Mouse (Mus musculus): ENCODE measurements at regions not wholly inside any gene's neighbourhood (a gene's known extent, or its start where the extent isn't known, plus 50 kb on each side); places are given as distances from the start of the nearest gene placed in this dataset.

DNA sequence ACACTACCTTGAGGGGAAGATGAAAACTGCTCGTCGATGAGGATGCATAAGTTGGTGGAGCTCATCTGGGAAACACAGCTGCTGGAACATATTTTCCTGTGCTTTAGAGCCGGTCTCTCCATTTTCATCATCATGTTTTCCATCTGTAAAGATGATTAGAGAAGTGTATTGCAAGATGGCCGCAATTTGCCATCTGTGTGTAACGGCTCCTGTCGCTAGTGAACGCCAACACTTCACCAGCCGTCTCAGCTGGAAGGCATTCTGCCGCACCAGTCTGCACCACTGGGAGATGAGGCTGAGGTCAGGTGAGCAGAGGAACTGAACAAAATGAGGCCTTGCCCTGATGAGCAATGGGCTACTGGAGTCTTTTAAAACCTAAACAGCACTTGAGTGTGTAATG is 57.4 kb downstream of the Gm21962 start:
- DNase-seq (ENCODE audit: low read depth in 1 of 2, low spot score in 2 of 2) = no peak

GRCm38 (mm10) chr3:137729421-137729820 is 58.1 kb downstream of the Gm21962 start:
- DNase-seq (ENCODE audit: low read depth in 1 of 2, low spot score in 2 of 2) = no peak

GRCm38 (mm10) chr3:137737222-137737800 is 66.0 kb downstream of the Gm21962 start:
- DNase-seq (ENCODE audit: low read depth in 1 of 2, low spot score in 2 of 2) = no peak

DNA sequence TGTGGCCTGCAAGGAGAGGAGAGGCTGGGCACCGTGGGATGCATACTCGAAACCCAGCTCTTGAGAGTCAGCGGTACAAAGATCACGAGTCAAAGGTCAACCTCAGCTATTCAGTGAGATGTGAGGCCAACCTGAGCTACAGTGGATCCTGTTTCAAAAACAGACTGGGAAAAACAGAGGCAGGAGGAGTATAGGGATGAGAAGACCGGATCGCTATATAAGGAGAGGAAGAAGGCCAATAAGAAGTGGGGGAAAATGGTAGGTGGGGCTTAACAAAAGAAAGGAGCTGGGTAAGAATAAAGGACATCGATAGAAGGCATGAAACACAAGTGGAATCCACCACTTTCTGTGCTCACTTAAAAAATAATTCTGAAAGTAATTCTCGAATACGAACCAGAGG is 70.2 kb downstream of the Gm21962 start:
- no peak for DNase-seq (ENCODE audit: low read depth in 1 of 2, low spot score in 2 of 2)

GRCm38 (mm10) chr3:137742119-137742518 is 70.8 kb downstream of the Gm21962 start:
- DNase-seq (ENCODE audit: low read depth in 1 of 2, low spot score in 2 of 2) = no peak

DNA sequence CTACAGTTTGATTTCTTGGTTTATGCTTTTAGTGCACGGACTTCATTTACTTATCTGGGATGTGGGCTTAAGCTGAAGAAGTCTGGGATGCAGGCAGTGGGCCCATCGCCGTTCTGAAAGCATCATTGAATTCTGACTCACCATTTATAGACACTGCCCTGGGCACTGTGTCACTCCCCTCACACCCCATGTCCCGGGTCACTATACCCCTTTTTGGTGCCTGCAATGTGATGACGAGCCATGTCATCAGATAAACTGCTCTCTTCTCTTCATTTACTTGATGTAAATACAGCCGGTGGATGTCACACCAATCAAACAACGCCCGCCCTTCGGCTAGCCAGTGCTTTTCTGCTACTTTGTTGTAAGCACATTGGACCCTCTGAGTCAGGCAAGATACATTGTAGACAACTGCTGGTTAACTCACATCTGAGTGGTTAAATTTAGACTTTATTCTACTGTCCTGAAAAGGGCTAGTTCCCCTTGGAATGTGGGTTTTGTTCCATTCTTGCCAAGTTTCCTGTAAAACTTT is 80.5 kb downstream of the Gm21962 start:
- no peak for DNase-seq (ENCODE audit: low read depth in 1 of 2, low spot score in 2 of 2)

- peak in 1 of 2 experiments; percentile 7 for DNase-seq (ENCODE audit: low read depth in 1 of 2, low spot score in 2 of 2)
Measured at GRCm38 (mm10) chr3:137752447-137753256, 81.3 kb downstream of the Gm21962 start.

DNA sequence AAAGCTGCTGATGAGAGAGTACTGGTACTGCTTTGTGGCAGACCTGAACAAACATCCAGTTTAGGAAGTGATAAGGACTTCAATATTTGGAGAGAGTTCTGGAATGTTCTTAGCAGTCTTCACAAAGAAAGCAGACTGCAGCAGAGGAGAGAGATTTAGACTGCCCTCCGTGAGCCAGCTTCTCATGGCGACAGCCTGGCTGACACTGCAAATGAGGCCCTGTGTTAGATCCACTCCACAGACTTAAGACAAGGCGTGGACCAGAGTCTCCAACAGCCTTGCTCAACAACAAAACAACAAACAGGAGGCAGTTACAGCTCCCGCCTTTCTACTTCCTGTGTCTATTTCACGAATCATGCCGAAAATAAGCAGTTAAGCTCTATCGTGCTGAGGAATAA is 81.9 kb downstream of the Gm21962 start:
- DNase-seq (ENCODE audit: low read depth in 1 of 2, low spot score in 2 of 2) = no peak

DNA sequence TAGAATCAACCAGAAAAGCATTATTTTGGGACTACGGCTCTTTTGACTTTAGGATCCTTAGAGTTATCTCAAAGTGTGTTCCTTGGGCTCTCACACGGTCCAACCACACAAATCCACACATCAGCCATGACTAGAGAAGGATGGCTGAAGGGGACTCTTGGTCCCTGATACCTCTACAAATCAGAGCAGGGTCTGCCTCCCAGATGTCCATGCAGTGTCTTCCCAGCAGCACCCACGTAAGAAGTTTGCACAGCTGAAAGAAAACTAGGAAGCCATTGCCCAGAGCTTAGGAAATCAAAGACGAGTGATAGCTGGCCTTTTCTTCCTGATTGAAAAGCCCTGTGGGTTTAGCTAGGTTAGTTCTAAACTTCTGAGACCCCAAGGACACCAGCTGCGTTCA is 84.1 kb downstream of the Gm21962 start:
- no peak for DNase-seq (ENCODE audit: low read depth in 1 of 2, low spot score in 2 of 2)

DNA sequence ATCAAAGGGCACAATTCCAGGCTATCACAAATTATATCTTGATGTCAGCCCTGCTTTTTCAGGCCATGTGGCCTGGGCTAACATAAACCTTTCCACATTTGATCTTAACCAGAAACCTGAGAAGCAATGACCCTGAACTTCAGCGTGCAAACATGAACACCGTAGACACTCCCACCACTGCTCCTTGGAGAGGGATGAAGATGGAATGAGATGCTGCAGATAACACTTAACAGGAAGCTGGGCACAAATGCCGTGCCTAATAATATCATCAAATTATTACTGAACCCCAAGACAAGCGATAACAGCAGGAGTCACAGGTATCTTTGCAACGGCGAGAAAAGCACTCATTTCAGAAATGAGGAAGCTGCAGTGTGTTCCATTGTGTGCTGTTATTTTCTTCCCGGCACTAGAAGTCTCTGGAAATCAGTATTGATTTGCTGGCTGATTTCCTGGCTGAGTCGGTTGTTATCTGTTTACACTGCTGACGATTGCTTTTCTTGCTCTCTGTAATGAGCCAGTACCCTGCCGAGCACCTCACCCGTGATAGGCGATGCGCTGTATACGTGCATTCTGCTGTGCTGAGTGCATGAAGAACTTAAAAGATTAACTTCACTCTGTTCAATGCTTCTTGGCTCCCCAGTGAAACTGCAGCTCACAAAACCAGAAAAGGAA is 91.0 kb downstream of the Gm21962 start:
- no peak for DNase-seq (ENCODE audit: low read depth in 1 of 2, low spot score in 2 of 2)

DNA sequence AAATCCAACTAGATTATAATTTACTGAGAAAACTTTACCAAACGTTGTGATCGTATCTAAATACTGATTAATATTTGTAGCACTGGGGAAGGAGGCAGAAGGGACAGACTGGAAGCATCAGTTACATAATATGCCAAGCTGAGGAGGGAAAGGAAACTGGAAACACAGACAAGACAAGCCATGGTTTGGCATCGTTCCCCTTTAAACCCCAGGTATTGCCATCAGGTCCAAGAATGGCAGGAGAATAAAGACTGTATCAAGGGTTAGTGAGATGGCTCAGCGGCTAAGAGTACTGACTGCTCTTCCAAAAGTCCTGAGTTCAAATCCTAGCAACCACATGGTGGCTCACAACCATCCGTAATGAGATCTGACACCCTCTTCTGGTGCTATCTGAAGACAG is 92.1 kb downstream of the Gm21962 start:
- DNase-seq (ENCODE audit: low read depth in 1 of 2, low spot score in 2 of 2) = no peak

GRCm38 (mm10) chr3:137768627-137769026 is 95.7 kb upstream of the H2afz start:
- DNase-seq (ENCODE audit: low read depth in 1 of 2, low spot score in 2 of 2) = no peak

DNA sequence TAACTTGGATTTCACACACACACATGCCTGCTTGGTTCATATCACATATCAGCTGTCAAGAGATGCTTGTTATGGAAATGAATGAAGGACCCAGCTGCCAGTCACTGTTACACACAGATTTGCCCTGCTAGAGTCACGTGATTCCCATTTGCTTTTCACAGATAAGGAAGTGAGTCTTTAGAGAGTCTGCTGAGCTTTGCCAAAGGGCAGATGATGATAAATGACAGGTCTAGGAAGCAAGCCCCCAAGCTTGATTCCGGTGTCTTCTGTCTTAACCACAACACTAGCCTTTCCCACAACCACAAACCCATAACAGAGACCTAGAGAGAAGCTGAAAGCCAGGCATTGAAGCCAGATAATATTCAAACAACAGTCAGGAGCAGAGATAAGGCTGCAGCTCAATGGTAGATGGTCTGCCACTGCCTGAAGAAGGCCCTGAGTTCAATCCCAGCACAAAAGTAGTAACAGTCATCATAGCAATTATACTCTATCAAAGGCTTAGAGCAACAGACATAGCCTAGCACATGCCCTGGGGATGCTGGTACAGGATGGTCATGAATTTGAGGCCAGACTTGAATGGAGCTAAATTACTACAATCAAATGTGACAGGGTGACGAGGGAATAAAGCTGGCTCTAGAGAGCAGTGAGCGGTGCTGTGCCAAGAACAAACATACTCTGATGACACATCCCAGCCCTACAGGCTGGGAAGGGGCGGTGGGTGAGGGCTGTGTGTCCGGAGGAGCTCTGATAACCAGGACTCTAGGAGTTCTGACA is 89.0 kb upstream of the H2afz start:
- no peak for DNase-seq (ENCODE audit: low read depth in 1 of 2, low spot score in 2 of 2)

- no peak for DNase-seq (ENCODE audit: low read depth in 1 of 2, low spot score in 2 of 2)
Measured at GRCm38 (mm10) chr3:137778113-137778512, 86.2 kb upstream of the H2afz start.

DNA sequence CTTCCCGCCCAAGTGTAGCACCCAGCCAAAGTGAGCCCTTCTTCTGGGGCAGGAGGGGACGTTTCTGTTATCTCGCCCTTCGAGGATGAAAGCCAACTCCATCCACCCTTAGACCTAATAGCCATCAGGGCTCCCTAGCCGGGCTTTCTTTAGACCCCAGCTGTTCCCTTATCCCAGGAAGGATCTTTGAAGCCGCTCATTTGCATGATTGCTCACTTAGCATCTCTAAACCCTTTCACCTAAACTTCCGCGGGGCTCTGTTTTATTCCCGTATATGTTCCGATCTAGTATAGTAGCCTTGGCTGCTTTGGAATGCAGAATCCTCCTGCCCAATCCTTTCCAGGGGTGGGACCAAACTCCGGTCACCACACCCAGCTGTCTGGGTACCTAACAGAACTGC is 84.3 kb upstream of the H2afz start:
- DNase-seq (ENCODE audit: low read depth in 1 of 2, low spot score in 2 of 2) = no peak

GRCm38 (mm10) chr3:137782836-137783235 is 81.5 kb upstream of the H2afz start:
- no peak for DNase-seq (ENCODE audit: low read depth in 1 of 2, low spot score in 2 of 2)

DNA sequence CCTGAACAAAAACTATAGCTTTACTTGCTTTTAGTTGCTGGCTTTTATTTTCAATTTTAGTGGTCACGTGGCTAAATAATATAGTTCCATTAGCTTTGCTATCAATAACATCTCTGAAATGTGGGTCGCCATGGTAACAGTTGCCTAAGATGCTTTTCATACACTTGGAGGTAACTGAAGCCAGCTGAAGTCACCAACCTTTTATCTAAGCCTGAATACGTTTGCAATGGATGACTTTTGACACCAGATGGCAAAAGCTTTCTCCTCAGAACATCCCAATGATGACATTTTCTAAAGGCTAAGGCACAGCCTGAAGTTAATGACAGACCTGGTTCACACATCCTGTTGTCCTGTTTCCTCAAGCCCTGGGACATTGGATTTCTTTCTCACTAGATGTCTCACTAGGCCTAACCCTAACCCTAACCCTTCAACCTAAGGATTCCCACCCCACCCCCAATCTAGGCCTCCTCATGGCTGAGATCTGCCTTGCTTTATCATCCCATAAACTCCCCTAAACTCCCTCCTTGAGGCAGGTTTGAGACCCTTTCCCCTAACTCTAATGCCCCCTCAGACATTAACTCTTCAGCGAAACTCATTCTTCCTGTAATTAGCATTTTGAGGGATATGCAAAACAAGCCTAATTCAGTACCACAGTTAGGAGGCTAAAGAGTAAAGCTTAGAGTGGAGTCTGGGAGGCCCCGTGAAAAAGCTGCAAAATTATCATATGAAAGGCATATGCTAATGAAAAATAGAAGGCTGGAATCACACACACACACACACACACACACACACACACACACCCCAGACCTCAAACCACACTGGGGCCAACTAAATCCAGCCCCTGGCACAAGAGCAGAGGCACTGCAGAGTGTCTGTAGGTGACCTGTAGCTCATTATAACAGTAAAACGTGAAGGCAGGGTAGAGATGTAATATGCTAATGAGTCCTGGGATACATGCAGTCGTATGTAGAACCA is 80.1 kb upstream of the H2afz start:
- DNase-seq (ENCODE audit: low read depth in 1 of 2, low spot score in 2 of 2) = no peak

DNA sequence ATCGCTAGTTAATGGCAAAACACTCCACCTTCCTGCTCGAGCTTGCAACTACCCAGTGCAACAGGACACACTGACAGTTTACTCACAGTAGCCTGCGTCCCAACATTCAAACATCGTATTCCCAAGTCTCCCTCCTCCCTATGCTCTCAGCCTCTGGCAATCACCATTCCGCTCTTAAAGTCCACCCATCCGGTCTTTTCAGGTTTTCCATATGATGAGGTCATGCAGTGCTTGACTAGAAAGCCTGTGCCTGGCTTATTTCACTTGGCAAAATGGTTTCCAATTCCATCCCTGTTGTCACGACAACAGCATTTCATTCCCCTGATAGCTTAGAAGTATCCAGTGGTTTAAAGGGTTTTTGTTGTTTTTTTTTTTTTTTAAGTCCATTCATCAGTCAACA is 79.1 kb upstream of the H2afz start:
- no peak for DNase-seq (ENCODE audit: low read depth in 1 of 2, low spot score in 2 of 2)

GRCm38 (mm10) chr3:137785871-137786270 is 78.4 kb upstream of the H2afz start:
- DNase-seq (ENCODE audit: low read depth in 1 of 2, low spot score in 2 of 2) = no peak

- DNase-seq (ENCODE audit: low read depth in 1 of 2, low spot score in 2 of 2) = no peak
Measured at GRCm38 (mm10) chr3:137789671-137790070, 74.6 kb upstream of the H2afz start.
